ENCODE assay signal across 14 mouse cellular contexts in the genomic region with DNA sequence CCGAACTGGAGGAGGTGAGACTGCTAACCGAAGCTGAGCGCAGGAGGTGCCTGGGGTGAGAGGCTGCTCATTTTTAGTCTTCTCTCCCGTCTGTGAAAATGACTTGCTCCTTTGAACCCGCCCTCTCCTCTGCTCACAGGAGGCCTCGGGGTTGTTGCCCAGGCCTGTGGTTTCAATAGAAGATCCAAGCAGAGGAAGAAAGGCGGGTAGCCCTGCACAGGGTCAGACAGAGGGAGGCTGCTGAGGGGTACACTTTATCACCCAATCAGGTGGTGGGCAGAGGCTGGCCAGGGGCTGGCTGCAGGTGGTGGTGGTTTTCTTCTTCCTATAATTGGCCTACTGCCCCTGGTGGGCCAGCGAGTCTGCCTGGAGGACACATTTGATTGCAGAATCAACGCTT. TPM values are rescaled to one million over a fixed set of nuclear protein-coding genes. Genes with fewer than 3 reads are reported as not detected.
DNase-seq lines count a peak whose midpoint lies in the region; ATAC-seq and TF ChIP-seq lines count a peak whose summit lies in the region.
"Had no signal": no experiment of that assay in that cellular context is flagged by ENCODE, and none has a peak within 500 bp of the region (broad histone marks: within the 10 kb centered on the region; RNA-seq: fewer than 3 reads in every experiment).

No protein-coding gene starts in this region.

- peak overlapping the region; percentile 12; the same call in 1 of the 2 replicates for H3K27ac ChIP-seq in forebrain, embryonic 10.5 days
- H3K27ac ChIP-seq in forebrain, embryonic 14.5 days (ENCODE audit: low read depth, low read length): no peak overlapping the region
- peak overlapping the region; percentile 43; the same call in 1 of the 2 replicates for H3K27ac ChIP-seq in layer of hippocampus, adult 2 months
- H3K27ac ChIP-seq in midbrain, embryonic 15.5 days: peak overlapping the region; percentile 43; the same call in 1 of the 2 replicates
- H3K27ac ChIP-seq in hindbrain, embryonic 16.5 days (ENCODE audit: low read depth, low read length): no peak overlapping the region
- H3K27ac ChIP-seq in stomach, postnatal 0 days (replicated peaks): no peak overlapping the region
- H3K27ac ChIP-seq: liver, embryonic 12.5 days had no signal

- H3K4me3 ChIP-seq in forebrain, embryonic 10.5 days: no peak overlapping the region
- H3K4me3 ChIP-seq in forebrain, embryonic 14.5 days (ENCODE audit: low read depth, low read length): no peak overlapping the region
- no peak overlapping the region for H3K4me3 ChIP-seq in layer of hippocampus, adult 2 months
- no peak overlapping the region for H3K4me3 ChIP-seq in midbrain, embryonic 15.5 days
- no peak overlapping the region for H3K4me3 ChIP-seq in hindbrain, embryonic 16.5 days (ENCODE audit: low read length)
- no peak overlapping the region for H3K4me3 ChIP-seq in stomach, postnatal 0 days (ENCODE audit: low read depth, low read length)
- H3K4me3 ChIP-seq: liver, embryonic 12.5 days; myocyte had no signal

- no peak for TF ChIP-seq CTCF in layer of hippocampus, adult 2 months (conservative IDR thresholded peaks at IDR 0.05)
- no peak for TF ChIP-seq CTCF in stomach, postnatal 0 days (IDR thresholded peaks at IDR 0.05; ENCODE audit: low read depth)

- no peak for DNase-seq in forebrain, embryonic 10.5 days (ENCODE audit: extremely low spot score, low spot score)
- no peak for DNase-seq in forebrain, embryonic 14.5 days (ENCODE audit: low spot score)
- no peak for DNase-seq in layer of hippocampus, adult 2 months (ENCODE audit: low spot score in 2 of 2)
- DNase-seq in layer of hippocampus, postnatal 25 days (ENCODE audit: extremely low spot score in 1 of 2, low spot score in 1 of 2): no peak
- no peak for DNase-seq in stomach, postnatal 0 days (ENCODE audit: low spot score)
- DNase-seq: B cell, adult 2 months; kidney, postnatal 36 days; lung, postnatal 14 days had no signal

- H3K9me3 ChIP-seq in forebrain, embryonic 10.5 days: no peaks in the 10 kb centered on the region
- no peaks in the 10 kb centered on the region for H3K9me3 ChIP-seq in forebrain, embryonic 14.5 days (replicated peaks; ENCODE audit: control insufficient read depth, low read length)
- H3K9me3 ChIP-seq in midbrain, embryonic 15.5 days: no peaks in the 10 kb centered on the region
- H3K9me3 ChIP-seq in hindbrain, embryonic 16.5 days (ENCODE audit: control insufficient read depth, low read length): no peaks in the 10 kb centered on the region
- no peaks in the 10 kb centered on the region for H3K9me3 ChIP-seq in stomach, postnatal 0 days (ENCODE audit: control insufficient read depth, low read length)
- H3K9me3 ChIP-seq: liver, embryonic 12.5 days had no signal

- peaks cover 43% of the 10 kb centered on the region for H3K27me3 ChIP-seq in forebrain, embryonic 10.5 days (ENCODE audit: poor library complexity, severe bottlenecking)
- no peaks in the 10 kb centered on the region for H3K27me3 ChIP-seq in forebrain, embryonic 14.5 days (replicated peaks; ENCODE audit: control insufficient read depth, insufficient read depth, low read length)
- no peaks in the 10 kb centered on the region for H3K27me3 ChIP-seq in midbrain, embryonic 15.5 days (replicated peaks)
- H3K27me3 ChIP-seq in hindbrain, embryonic 16.5 days (replicated peaks; ENCODE audit: control insufficient read depth, insufficient read depth, low read length): no peaks in the 10 kb centered on the region
- no peaks in the 10 kb centered on the region for H3K27me3 ChIP-seq in stomach, postnatal 0 days (ENCODE audit: control insufficient read depth, insufficient read depth, low read length)

- 28% methylated on average over 9 of the region's 9 CpGs for WGBS in forebrain, embryonic 10.5 days
- 24% methylated on average over 9 of the region's 9 CpGs for WGBS in forebrain, embryonic 14.5 days
- WGBS in midbrain, embryonic 15.5 days: 32% methylated on average over 9 of the region's 9 CpGs
- 40% methylated on average over 9 of the region's 9 CpGs for WGBS in hindbrain, embryonic 16.5 days
- WGBS in stomach, postnatal 0 days: 55% methylated on average over 9 of the region's 9 CpGs

- ATAC-seq in forebrain, embryonic 14.5 days: no peak
- peak; percentile 46 for ATAC-seq in common myeloid progenitor, adult 5-6 weeks (replicated peaks; ENCODE audit: low read depth, poor library complexity, severe bottlenecking)
- peak; percentile 50 for ATAC-seq in midbrain, embryonic 15.5 days (replicated peaks)
- ATAC-seq in hindbrain, embryonic 16.5 days: no peak
- no peak for ATAC-seq in stomach, postnatal 0 days (ENCODE audit: low FRiP score, low TSS enrichment)
- ATAC-seq: activated CD4-positive, CD25-positive, alpha-beta regulatory T cell, adult 4 months; liver, embryonic 12.5 days had no signal

- TF ChIP-seq EP300 in stomach, postnatal 0 days (optimal IDR thresholded peaks at IDR 0.05): no peak

- H3K9ac ChIP-seq in forebrain, embryonic 14.5 days (ENCODE audit: low read length): no peak overlapping the region
- no peak overlapping the region for H3K9ac ChIP-seq in midbrain, embryonic 15.5 days
- no peak overlapping the region for H3K9ac ChIP-seq in hindbrain, embryonic 16.5 days (ENCODE audit: low read depth, low read length)
- no peak overlapping the region for H3K9ac ChIP-seq in stomach, postnatal 0 days (ENCODE audit: low read length)
- H3K9ac ChIP-seq: liver, embryonic 12.5 days had no signal

- H3K36me3 ChIP-seq in forebrain, embryonic 10.5 days (replicated peaks): no peaks in the 10 kb centered on the region
- H3K36me3 ChIP-seq in forebrain, embryonic 14.5 days (ENCODE audit: control insufficient read depth, insufficient read depth, low read length): no peaks in the 10 kb centered on the region
- no peaks in the 10 kb centered on the region for H3K36me3 ChIP-seq in midbrain, embryonic 15.5 days (replicated peaks)
- H3K36me3 ChIP-seq in hindbrain, embryonic 16.5 days (ENCODE audit: control insufficient read depth, insufficient read depth, low read length): no peaks in the 10 kb centered on the region
- H3K36me3 ChIP-seq in stomach, postnatal 0 days (ENCODE audit: control insufficient read depth, insufficient read depth, low read length): no peaks in the 10 kb centered on the region
- H3K36me3 ChIP-seq: liver, embryonic 12.5 days had no signal

- no peak overlapping the region for H3K4me2 ChIP-seq in forebrain, embryonic 14.5 days (ENCODE audit: low read length)
- H3K4me2 ChIP-seq in midbrain, embryonic 15.5 days: no peak overlapping the region
- no peak overlapping the region for H3K4me2 ChIP-seq in hindbrain, embryonic 16.5 days (ENCODE audit: low read length)
- no peak overlapping the region for H3K4me2 ChIP-seq in stomach, postnatal 0 days (replicated peaks; ENCODE audit: low read depth)
- H3K4me2 ChIP-seq: liver, embryonic 12.5 days had no signal

- H3K4me1 ChIP-seq in forebrain, embryonic 10.5 days: peaks cover 47% of the 10 kb centered on the region
- H3K4me1 ChIP-seq in forebrain, embryonic 14.5 days (ENCODE audit: control insufficient read depth, insufficient read depth, low read length): no peaks in the 10 kb centered on the region
- H3K4me1 ChIP-seq in midbrain, embryonic 15.5 days: peaks cover 55% of the 10 kb centered on the region
- H3K4me1 ChIP-seq in hindbrain, embryonic 16.5 days (ENCODE audit: control insufficient read depth, insufficient read depth, low read depth, low read length): no peaks in the 10 kb centered on the region
- no peaks in the 10 kb centered on the region for H3K4me1 ChIP-seq in stomach, postnatal 0 days (replicated peaks; ENCODE audit: control insufficient read depth, insufficient read depth)

RNA-seq across cellular contexts. Expression of gene Rtn4rl1, which starts 10.9 kb away (rescaled TPM):
- polyA plus RNA-seq in forebrain, embryonic 10.5 days (2016; fragmentation: Nextera tagmentation; extraction: Ambion mirVana): 1.1 and 1.3 TPM in 2 replicates
- 5.0 and 7.4 TPM in 2 replicates for polyA plus RNA-seq in forebrain, embryonic 14.5 days (2014; fragmentation: Nextera tagmentation; extraction: Ambion mirVana)
- 100 to 1,000 TPM; 104 to 110 TPM for total RNA-seq in layer of hippocampus, adult 2 months (2021)
- 100 to 1,000 TPM in 1 of 2 experiments, 10 to 100 TPM in 1; 94.7 to 106 TPM for total RNA-seq in layer of hippocampus, postnatal 25 days (2021)
- total RNA-seq in common myeloid progenitor, adult 5-6 weeks (2017): 0.24 and 1.6 TPM in 2 replicates
- polyA plus RNA-seq in midbrain, embryonic 15.5 days (2015; fragmentation: Nextera tagmentation; extraction: Ambion mirVana): 15.7 and 18.3 TPM in 2 replicates
- 10.6 and 10.7 TPM in 2 replicates for polyA plus RNA-seq in hindbrain, embryonic 16.5 days (2015; fragmentation: Nextera tagmentation; extraction: Ambion mirVana)
- polyA plus RNA-seq in stomach, postnatal 0 days (2015; fragmentation: Nextera tagmentation; extraction: Ambion mirVana): 2.1 and 2.9 TPM in 2 replicates

RNA-seq across cellular contexts. Expression of gene Dph1, which starts 13.4 kb away (rescaled TPM):
- 29.5 TPM in 2 replicates for polyA plus RNA-seq in forebrain, embryonic 10.5 days (2016; fragmentation: Nextera tagmentation; extraction: Ambion mirVana)
- 15.9 and 17.6 TPM in 2 replicates for polyA plus RNA-seq in forebrain, embryonic 14.5 days (2014; fragmentation: Nextera tagmentation; extraction: Ambion mirVana)
- total RNA-seq in layer of hippocampus, adult 2 months (2021): 10 to 100 TPM; 30.7 to 31.4 TPM
- 10 to 100 TPM; 35.4 to 36.1 TPM for total RNA-seq in layer of hippocampus, postnatal 25 days (2021)
- 7.1 and 10.5 TPM in 2 replicates for total RNA-seq in common myeloid progenitor, adult 5-6 weeks (2017)
- 13.1 and 14.0 TPM in 2 replicates for polyA plus RNA-seq in midbrain, embryonic 15.5 days (2015; fragmentation: Nextera tagmentation; extraction: Ambion mirVana)
- 15.4 and 15.7 TPM in 2 replicates for polyA plus RNA-seq in hindbrain, embryonic 16.5 days (2015; fragmentation: Nextera tagmentation; extraction: Ambion mirVana)
- polyA plus RNA-seq in stomach, postnatal 0 days (2015; fragmentation: Nextera tagmentation; extraction: Ambion mirVana): 15.2 and 15.8 TPM in 2 replicates

RNA-seq across cellular contexts. Expression of gene Ovca2, which starts 25.8 kb away (rescaled TPM):
- polyA plus RNA-seq in forebrain, embryonic 10.5 days (2016; fragmentation: Nextera tagmentation; extraction: Ambion mirVana): 33.6 and 34.0 TPM in 2 replicates
- polyA plus RNA-seq in forebrain, embryonic 14.5 days (2014; fragmentation: Nextera tagmentation; extraction: Ambion mirVana): 24.3 and 24.6 TPM in 2 replicates
- 10 to 100 TPM; 19.3 to 22.4 TPM for total RNA-seq in layer of hippocampus, adult 2 months (2021)
- 10 to 100 TPM; 18.2 to 18.3 TPM for total RNA-seq in layer of hippocampus, postnatal 25 days (2021)
- total RNA-seq in common myeloid progenitor, adult 5-6 weeks (2017): 18.5 and 20.9 TPM in 2 replicates
- polyA plus RNA-seq in midbrain, embryonic 15.5 days (2015; fragmentation: Nextera tagmentation; extraction: Ambion mirVana): 15.4 and 18.3 TPM in 2 replicates
- 14.4 and 14.5 TPM in 2 replicates for polyA plus RNA-seq in hindbrain, embryonic 16.5 days (2015; fragmentation: Nextera tagmentation; extraction: Ambion mirVana)
- polyA plus RNA-seq in stomach, postnatal 0 days (2015; fragmentation: Nextera tagmentation; extraction: Ambion mirVana): 19.3 and 20.2 TPM in 2 replicates

RNA-seq across cellular contexts. Expression of gene Hic1, which starts 35.2 kb away (rescaled TPM):
- polyA plus RNA-seq in forebrain, embryonic 10.5 days (2016; fragmentation: Nextera tagmentation; extraction: Ambion mirVana): 0.12 and 0.21 TPM in 2 replicates
- polyA plus RNA-seq in forebrain, embryonic 14.5 days (2014; fragmentation: Nextera tagmentation; extraction: Ambion mirVana): 1.3 and 2.0 TPM in 2 replicates
- 1 to 10 TPM; 3.8 to 3.9 TPM for total RNA-seq in layer of hippocampus, adult 2 months (2021)
- 1 to 10 TPM; 2.5 to 3.2 TPM for total RNA-seq in layer of hippocampus, postnatal 25 days (2021)
- 1.1 TPM in 1 of 2 replicates, not detected in the other for total RNA-seq in common myeloid progenitor, adult 5-6 weeks (2017)
- 2.8 and 3.2 TPM in 2 replicates for polyA plus RNA-seq in midbrain, embryonic 15.5 days (2015; fragmentation: Nextera tagmentation; extraction: Ambion mirVana)
- 1.9 and 2.2 TPM in 2 replicates for polyA plus RNA-seq in hindbrain, embryonic 16.5 days (2015; fragmentation: Nextera tagmentation; extraction: Ambion mirVana)
- polyA plus RNA-seq in stomach, postnatal 0 days (2015; fragmentation: Nextera tagmentation; extraction: Ambion mirVana): 6.6 and 8.2 TPM in 2 replicates

Comparison
In these comparisons a context has a peak if more than half of its experiments do, and no peak if none do; other contexts are left out.
1. H3K27ac ChIP-seq: peak in forebrain, embryonic 10.5 days (single experiment), layer of hippocampus, adult 2 months (single experiment) and midbrain, embryonic 15.5 days (single experiment); none in forebrain, embryonic 14.5 days (single experiment), hindbrain, embryonic 16.5 days (single experiment) and stomach, postnatal 0 days (single experiment).
2. ATAC-seq: peak in common myeloid progenitor, adult 5-6 weeks (single experiment) and midbrain, embryonic 15.5 days (single experiment); none in forebrain, embryonic 14.5 days (single experiment), hindbrain, embryonic 16.5 days (single experiment) and stomach, postnatal 0 days (single experiment).